Mouse (Mus musculus): ENCODE results near the gene Zfp217. TPM values are rescaled to one million over a fixed set of nuclear protein-coding genes. Genes with fewer than 3 reads are reported as not detected.
"Not testable (repeated sequence)": the region's sequence is repeated elsewhere in the genome, so short reads cannot be mapped to it uniquely, and the experiment has no call there.

The Zfp217 gene
- polyA plus RNA-seq, 1 experiment, result 80.0 TPM

DNA sequence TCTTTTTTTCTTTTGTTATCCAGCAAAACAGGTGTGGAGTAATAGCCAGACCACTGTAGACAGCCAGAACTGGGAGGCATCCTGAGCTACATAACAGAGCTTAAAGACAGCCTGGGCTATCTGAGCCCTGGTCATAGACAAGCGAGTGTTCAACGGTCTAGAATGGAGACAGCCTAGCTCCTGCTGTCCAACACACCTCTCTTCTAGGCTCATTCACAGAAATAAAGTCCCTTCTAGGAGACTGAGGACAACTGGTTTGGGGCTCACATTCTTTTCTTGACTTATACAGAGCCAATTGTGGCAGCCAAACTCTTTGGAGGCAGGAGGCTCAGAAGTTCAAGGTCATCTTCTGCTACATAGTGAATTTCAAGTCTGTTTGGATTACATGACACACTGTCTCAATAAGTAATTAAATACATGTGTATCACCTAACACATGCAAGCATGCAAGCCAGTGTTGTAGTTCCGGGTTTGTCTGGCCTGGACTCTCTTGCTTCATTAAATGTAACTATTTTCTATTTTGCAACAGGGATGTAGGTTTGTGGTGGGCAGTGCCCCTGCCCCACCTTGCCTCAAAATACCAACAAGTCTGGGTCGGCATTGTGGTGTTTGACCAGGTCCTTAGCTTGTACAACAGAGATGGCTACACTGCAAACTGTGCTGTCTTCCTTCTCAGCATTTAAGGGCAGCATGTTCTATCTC, 37.4 kb upstream of the Zfp217 start:
- no peaks in the 10 kb centered on the region for H3K36me3 ChIP-seq (ENCODE audit: control insufficient read depth, insufficient read depth, low read length)
- H3K27ac ChIP-seq (ENCODE audit: control insufficient read depth, insufficient read depth, low read depth, low read length), result no peak overlapping the region
- no peaks in the 10 kb centered on the region for H3K27me3 ChIP-seq (ENCODE audit: control insufficient read depth, insufficient read depth, low read length)
- no peak overlapping the region for H3K4me3 ChIP-seq (ENCODE audit: control insufficient read depth, low read depth, low read length)
- no peak for TF ChIP-seq CTCF (IDR thresholded peaks at IDR 0.05; ENCODE audit: control insufficient read depth, insufficient read depth, insufficient replicate concordance, low read depth, low read length)
- no peak for TF ChIP-seq POLR2A (IDR thresholded peaks at IDR 0.05; ENCODE audit: control insufficient read depth, low read depth, low read length)
- peaks cover 2% of the 10 kb centered on the region for H3K4me1 ChIP-seq (ENCODE audit: control insufficient read depth, insufficient read depth, low read length)

DNA sequence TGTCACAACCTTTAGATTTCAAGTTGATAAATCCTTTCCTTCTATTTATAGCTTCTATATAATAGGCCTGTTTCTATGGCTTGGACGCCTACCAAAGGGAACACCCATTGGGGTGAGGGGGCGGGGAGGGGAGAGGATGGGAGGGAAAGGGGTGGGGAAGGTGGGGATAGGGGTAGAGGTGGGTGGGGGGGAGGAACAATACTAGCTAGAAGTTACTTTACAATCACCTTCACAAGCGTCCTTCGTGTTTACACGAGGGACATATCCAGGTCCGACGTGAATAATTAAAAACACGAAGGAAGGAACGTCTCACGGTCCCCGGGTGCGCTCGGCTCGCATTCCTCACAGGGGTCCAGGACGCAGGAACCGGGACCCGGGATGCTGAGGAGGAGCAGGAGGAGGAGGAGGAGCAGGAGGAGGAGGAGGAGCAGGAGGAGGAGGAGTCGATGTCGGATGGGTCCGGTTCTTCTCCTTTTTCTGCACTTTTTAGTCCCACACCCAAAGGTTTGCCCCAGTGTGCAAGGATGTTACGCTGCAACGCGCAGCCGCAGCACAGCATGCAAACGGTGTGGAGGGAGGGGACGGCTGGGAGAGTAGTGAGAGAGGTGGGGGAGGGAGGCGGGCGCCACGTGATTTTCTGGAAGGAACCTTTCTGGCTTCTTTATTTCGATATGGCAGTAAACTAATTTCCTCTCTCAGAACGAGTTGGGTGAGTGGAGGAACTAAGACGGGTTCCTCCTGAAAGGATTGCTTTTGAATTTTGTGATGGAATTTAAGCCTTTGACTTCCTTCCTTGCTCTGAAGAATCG, 36.5 kb upstream of the Zfp217 start:
- Histone ChIP-seq H3K36me3 (ENCODE audit: control insufficient read depth, insufficient read depth, low read length) (no peaks in the 10 kb centered on the region), H3K27ac (ENCODE audit: control insufficient read depth, insufficient read depth, low read depth, low read length) (no peak overlapping the region), H3K4me3 (ENCODE audit: control insufficient read depth, low read depth, low read length) (peak overlapping the region; percentile 3), H3K27me3 (ENCODE audit: control insufficient read depth, insufficient read depth, low read length) (no peaks in the 10 kb centered on the region), H3K4me1 (ENCODE audit: control insufficient read depth, insufficient read depth, low read length) (peaks cover 2% of the 10 kb centered on the region)
- TF ChIP-seq CTCF (IDR thresholded peaks at IDR 0.05; ENCODE audit: control insufficient read depth, insufficient read depth, insufficient replicate concordance, low read depth, low read length) (no peak), POLR2A (IDR thresholded peaks at IDR 0.05; ENCODE audit: control insufficient read depth, low read depth, low read length) (no peak)

DNA sequence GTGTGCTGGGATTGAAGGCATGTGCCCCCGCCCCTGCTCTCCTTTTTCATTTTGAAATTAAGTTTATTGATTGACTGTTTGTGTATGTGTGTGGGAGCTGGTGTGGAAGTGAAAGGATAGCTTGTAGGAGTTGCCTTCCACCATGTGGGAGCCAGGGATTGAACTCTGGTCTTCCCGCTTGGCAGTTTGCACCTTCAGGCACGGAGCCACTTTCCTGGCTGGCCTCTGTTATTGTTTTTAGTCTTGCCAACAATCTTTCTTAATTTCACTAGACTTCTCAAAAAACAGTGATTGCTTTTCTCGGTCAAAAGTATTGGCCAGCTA, 35.9 kb upstream of the Zfp217 start:
- Histone ChIP-seq H3K4me1 (ENCODE audit: control insufficient read depth, insufficient read depth, low read length) (peaks cover 2% of the 10 kb centered on the region), H3K27ac (ENCODE audit: control insufficient read depth, insufficient read depth, low read depth, low read length) (no peak overlapping the region), H3K27me3 (ENCODE audit: control insufficient read depth, insufficient read depth, low read length) (no peaks in the 10 kb centered on the region), H3K4me3 (ENCODE audit: control insufficient read depth, low read depth, low read length) (no peak overlapping the region), H3K36me3 (ENCODE audit: control insufficient read depth, insufficient read depth, low read length) (no peaks in the 10 kb centered on the region)
- no peak for TF ChIP-seq CTCF (IDR thresholded peaks at IDR 0.05; ENCODE audit: control insufficient read depth, insufficient read depth, insufficient replicate concordance, low read depth, low read length)
- no peak for TF ChIP-seq POLR2A (IDR thresholded peaks at IDR 0.05; ENCODE audit: control insufficient read depth, low read depth, low read length)

DNA sequence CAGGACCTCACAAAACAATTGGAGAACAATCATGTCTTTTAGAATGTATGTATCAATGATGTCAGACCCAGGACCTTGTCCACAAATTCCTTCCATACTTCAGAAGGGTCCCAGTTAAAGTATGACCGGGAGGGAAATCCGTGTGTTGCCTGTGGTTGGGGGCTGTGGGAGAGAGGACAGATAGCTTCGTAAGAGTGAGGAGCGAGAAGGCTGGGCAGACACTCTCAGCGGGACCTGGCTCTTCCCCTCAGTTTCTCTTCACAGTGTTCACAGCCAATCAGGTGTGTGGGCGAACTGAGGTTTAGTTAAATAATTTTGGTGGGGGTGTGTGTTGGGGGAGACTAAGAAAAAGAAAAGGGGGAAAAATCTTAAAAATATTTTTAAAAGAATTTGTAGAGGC, 34.0 kb upstream of the Zfp217 start:
- H3K4me1 ChIP-seq (ENCODE audit: control insufficient read depth, insufficient read depth, low read length), result peaks cover 2% of the 10 kb centered on the region; the same call in 1 of the 2 replicates
- H3K27me3 ChIP-seq (ENCODE audit: control insufficient read depth, insufficient read depth, low read length), result no peaks in the 10 kb centered on the region
- no peak for TF ChIP-seq CTCF (IDR thresholded peaks at IDR 0.05; ENCODE audit: control insufficient read depth, insufficient read depth, insufficient replicate concordance, low read depth, low read length)
- no peak for TF ChIP-seq POLR2A (IDR thresholded peaks at IDR 0.05; ENCODE audit: control insufficient read depth, low read depth, low read length)
- no peak overlapping the region for H3K4me3 ChIP-seq (ENCODE audit: control insufficient read depth, low read depth, low read length)
- no peaks in the 10 kb centered on the region for H3K36me3 ChIP-seq (ENCODE audit: control insufficient read depth, insufficient read depth, low read length)
- H3K27ac ChIP-seq (ENCODE audit: control insufficient read depth, insufficient read depth, low read depth, low read length), result no peak overlapping the region

DNA sequence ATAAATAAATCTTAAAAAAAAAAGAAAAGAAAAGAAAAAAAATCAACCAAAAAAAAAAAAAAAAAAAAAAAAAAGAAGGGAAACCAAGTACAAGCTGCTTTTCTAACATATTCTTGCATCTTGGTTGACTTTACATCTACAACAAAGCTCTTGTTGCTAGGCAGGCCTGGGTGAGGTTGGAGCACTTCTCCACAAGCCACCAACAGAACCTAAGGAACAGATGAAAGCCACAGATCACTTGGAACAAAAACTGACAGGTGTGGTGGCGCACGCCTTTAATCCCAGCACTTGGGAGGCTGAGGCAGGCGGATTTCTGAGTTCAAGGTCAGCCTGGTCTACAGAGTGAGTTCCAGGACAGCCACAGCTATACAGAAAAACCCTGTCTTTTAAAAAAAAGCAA, 32.9 kb upstream of the Zfp217 start:
- not testable (repeated sequence) for H3K4me3 ChIP-seq (ENCODE audit: control insufficient read depth, low read depth, low read length); H3K27me3 ChIP-seq (ENCODE audit: control insufficient read depth, insufficient read depth, low read length); H3K36me3 ChIP-seq (ENCODE audit: control insufficient read depth, insufficient read depth, low read length); H3K27ac ChIP-seq (ENCODE audit: control insufficient read depth, insufficient read depth, low read depth, low read length); H3K4me1 ChIP-seq (ENCODE audit: control insufficient read depth, insufficient read depth, low read length)

DNA sequence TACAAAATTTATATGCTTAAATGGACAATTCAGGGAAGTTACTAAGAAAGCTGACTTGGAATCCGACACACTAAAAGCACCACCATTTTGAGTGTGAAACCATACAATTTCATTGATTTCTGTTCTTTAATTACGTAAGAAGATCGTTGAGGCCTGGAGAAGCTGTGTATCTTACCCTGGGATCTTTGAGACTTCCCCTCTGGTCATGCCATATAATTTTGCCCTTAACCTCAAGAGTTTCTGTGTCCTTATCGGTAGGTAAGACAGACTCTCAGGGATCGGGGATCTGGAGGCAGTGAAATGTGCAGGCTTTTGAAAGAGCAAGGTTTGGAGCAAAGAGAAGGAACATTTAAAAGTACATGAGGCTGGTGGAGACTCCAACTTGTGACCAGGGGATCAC, 31.4 kb upstream of the Zfp217 start:
- H3K4me3 ChIP-seq (ENCODE audit: control insufficient read depth, low read depth, low read length), result no peak overlapping the region
- no peak for TF ChIP-seq CTCF (IDR thresholded peaks at IDR 0.05; ENCODE audit: control insufficient read depth, insufficient read depth, insufficient replicate concordance, low read depth, low read length)

DNA sequence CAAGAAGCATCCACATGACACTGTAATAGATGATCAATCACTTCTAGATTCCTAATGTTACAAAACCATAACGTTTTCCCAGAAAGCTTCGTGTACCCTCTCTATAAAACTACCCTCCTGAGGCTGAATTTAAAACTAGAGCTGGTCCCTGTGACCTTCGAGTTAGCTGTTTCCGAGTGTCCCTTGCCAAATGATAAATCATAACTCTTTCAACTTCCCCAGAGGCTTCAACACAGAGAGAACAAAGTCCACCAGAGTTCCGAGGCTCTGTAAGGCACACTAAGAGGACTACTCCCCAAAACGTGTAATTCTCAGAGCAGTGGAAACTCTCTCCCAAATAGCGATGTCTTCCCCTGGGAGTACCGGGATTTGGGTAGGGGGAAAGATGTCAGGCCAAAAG, 29.4 kb upstream of the Zfp217 start:
- no peaks in the 10 kb centered on the region for H3K27me3 ChIP-seq (ENCODE audit: control insufficient read depth, insufficient read depth, low read length)
- H3K36me3 ChIP-seq (ENCODE audit: control insufficient read depth, insufficient read depth, low read length), result no peaks in the 10 kb centered on the region
- H3K4me3 ChIP-seq (ENCODE audit: control insufficient read depth, low read depth, low read length), result no peak overlapping the region
- TF ChIP-seq POLR2A (IDR thresholded peaks at IDR 0.05; ENCODE audit: control insufficient read depth, low read depth, low read length), result no peak
- no peak for TF ChIP-seq CTCF (IDR thresholded peaks at IDR 0.05; ENCODE audit: control insufficient read depth, insufficient read depth, insufficient replicate concordance, low read depth, low read length)
- no peaks in the 10 kb centered on the region for H3K4me1 ChIP-seq (ENCODE audit: control insufficient read depth, insufficient read depth, low read length)
- H3K27ac ChIP-seq (ENCODE audit: control insufficient read depth, insufficient read depth, low read depth, low read length), result no peak overlapping the region

More for the DNA sequence above, 31.4 kb upstream of the Zfp217 start:
- H3K27me3 ChIP-seq (ENCODE audit: control insufficient read depth, insufficient read depth, low read length), result no peaks in the 10 kb centered on the region
- no peaks in the 10 kb centered on the region for H3K36me3 ChIP-seq (ENCODE audit: control insufficient read depth, insufficient read depth, low read length)
- no peak overlapping the region for H3K27ac ChIP-seq (ENCODE audit: control insufficient read depth, insufficient read depth, low read depth, low read length)
- peaks cover 2% of the 10 kb centered on the region; the same call in 1 of the 2 replicates for H3K4me1 ChIP-seq (ENCODE audit: control insufficient read depth, insufficient read depth, low read length)

Measured in testis, adult 2 months (tissue).